Mouse (Mus musculus) cerebellum, adult 2 months (tissue): ENCODE results near the gene Gsta2.
"Not testable (repeated sequence)": the region's sequence is repeated elsewhere in the genome, so short reads cannot be mapped to it uniquely, and the experiment has no call there.

ENCODE experiments used
- CTCF ChIP-seq: fragments of 200-500 bp; IDR thresholded peaks from 2 replicates; pipeline ENCODE4 v1.5.1; 2011; ENCODE audit warnings: low read depth, mild to moderate bottlenecking, control low read depth, low read length, moderate library complexity, borderline replicate concordance; ENCODE audit not compliant: insufficient read depth
- POLR2A ChIP-seq: fragments of 200-500 bp; IDR thresholded peaks from 2 replicates; pipeline ENCODE4 v1.6.1; 2011; ENCODE audit warnings: low read length, control low read depth, borderline replicate concordance; ENCODE audit not compliant: insufficient read depth

DNA sequence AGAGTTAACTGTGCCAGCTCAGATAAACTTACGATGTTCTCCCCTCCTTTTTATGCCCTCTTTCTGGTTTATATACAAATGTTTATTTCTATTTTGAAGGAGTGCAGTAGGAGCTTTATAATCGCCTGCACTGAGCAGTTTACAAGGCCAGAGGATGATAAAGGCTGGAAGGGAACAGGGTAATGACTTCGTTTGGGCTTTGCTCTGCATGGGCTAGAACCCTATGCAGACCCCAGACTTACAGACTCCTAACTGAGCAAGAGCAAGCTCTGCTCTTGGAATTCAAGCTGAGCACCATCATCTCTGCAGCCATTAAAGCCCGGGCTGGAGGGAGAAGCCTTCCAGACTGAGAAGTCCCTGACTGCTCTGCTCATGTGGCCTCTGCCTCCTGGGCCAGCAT is 10.4 kb downstream of the Gsta2 start:
- TF ChIP-seq CTCF, POLR2A: not testable (repeated sequence)
